Mouse (Mus musculus): ENCODE results near the gene Gabbr2. TPM values are rescaled to one million over a fixed set of nuclear protein-coding genes. Genes with fewer than 3 reads are reported as not detected.

The Gabbr2 gene
- polyA plus RNA-seq, 1 experiment from 2014 or later, result 0.11 TPM

GRCm38 (mm10) chr4:46860586-46860985, 131.1 kb downstream of the Gabbr2 start:
- 68% methylated on average over 6 of the region's 6 CpGs for WGBS

DNA sequence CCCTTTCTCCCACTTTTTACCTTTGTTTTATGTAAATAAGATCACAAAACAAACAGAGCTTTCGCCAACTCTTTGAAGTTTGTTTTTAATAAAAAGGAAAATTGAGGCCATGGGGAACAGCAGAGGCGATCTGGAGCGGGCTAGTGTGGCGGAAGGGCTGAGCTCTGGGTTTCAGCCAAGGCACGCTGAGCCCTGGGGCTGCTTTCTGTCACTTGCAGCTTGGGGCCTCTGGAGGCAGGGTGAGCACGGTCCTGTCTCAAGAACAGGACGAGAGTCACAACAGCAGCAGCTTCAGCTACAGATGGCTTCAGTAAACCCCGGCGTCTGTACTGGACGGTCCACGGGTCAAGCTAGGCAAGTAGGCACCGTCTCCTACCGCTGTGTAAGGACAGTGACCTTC, 132.8 kb downstream of the Gabbr2 start:
- Histone ChIP-seq H3K4me2 (replicated peaks; ENCODE audit: low read depth, low read length) (0 out of 2 replicates have a peak overlapping the region, but pooled peaks have one; percentile 4), H3K36me3 (ENCODE audit: insufficient read depth, low read length) (no peaks in the 10 kb centered on the region), H3K4me3 (ENCODE audit: low read length) (no peak overlapping the region), H3K9ac (replicated peaks; ENCODE audit: low read length) (no peak overlapping the region), H3K4me1 (ENCODE audit: insufficient read depth, low read length) (0 out of 2 replicates have a peak, but pooled peaks cover 6% of the 10 kb centered on the region), H3K27me3 (ENCODE audit: insufficient read depth, low read length) (no peaks in the 10 kb centered on the region), H3K27ac (ENCODE audit: low read length) (no peak overlapping the region), H3K9me3 (ENCODE audit: low read length) (no peaks in the 10 kb centered on the region)
- ATAC-seq (ENCODE audit: low FRiP score, low TSS enrichment), result peak; percentile 77; the same call in 1 of the 2 replicates
- WGBS, result 19% methylated on average over 13 of the region's 13 CpGs

More at GRCm38 (mm10) chr4:46860586-46860985, 131.1 kb downstream of the Gabbr2 start:
- no peaks in the 10 kb centered on the region for H3K36me3 ChIP-seq (ENCODE audit: insufficient read depth, low read length)
- no peak overlapping the region for H3K9ac ChIP-seq (replicated peaks; ENCODE audit: low read length)
- H3K27ac ChIP-seq (ENCODE audit: low read length), result no peak overlapping the region
- no peak overlapping the region for H3K4me3 ChIP-seq (ENCODE audit: low read length)
- H3K27me3 ChIP-seq (ENCODE audit: insufficient read depth, low read length), result no peaks in the 10 kb centered on the region
- H3K4me1 ChIP-seq (ENCODE audit: insufficient read depth, low read length), result 0 out of 2 replicates have a peak, but pooled peaks cover 6% of the 10 kb centered on the region
- no peaks in the 10 kb centered on the region for H3K9me3 ChIP-seq (ENCODE audit: low read length)
- H3K4me2 ChIP-seq (replicated peaks; ENCODE audit: low read depth, low read length), result no peak overlapping the region
- no peak for ATAC-seq (ENCODE audit: low FRiP score, low TSS enrichment)

- WGBS, result 89% methylated on average over 8 of the region's 8 CpGs
These were observed 135.5 kb downstream of the Gabbr2 start for GRCm38 (mm10) chr4:46856145-46856544.

GRCm38 (mm10) chr4:46854686-46855385, 136.8 kb downstream of the Gabbr2 start:
- Histone ChIP-seq H3K27me3 (ENCODE audit: insufficient read depth, low read length) (no peaks in the 10 kb centered on the region), H3K9ac (replicated peaks; ENCODE audit: low read length) (no peak overlapping the region), H3K4me2 (replicated peaks; ENCODE audit: low read depth, low read length) (no peak overlapping the region), H3K36me3 (ENCODE audit: insufficient read depth, low read length) (no peaks in the 10 kb centered on the region), H3K4me1 (ENCODE audit: insufficient read depth, low read length) (0 out of 2 replicates have a peak, but pooled peaks cover 6% of the 10 kb centered on the region), H3K27ac (ENCODE audit: low read length) (no peak overlapping the region), H3K4me3 (ENCODE audit: low read length) (no peak overlapping the region), H3K9me3 (ENCODE audit: low read length) (0 out of 2 replicates have a peak, but pooled peaks cover 4% of the 10 kb centered on the region)
- no peak for ATAC-seq (ENCODE audit: low FRiP score, low TSS enrichment)
- 58% methylated on average over 23 of the region's 23 CpGs for WGBS

More at GRCm38 (mm10) chr4:46856145-46856544, 135.5 kb downstream of the Gabbr2 start:
- Histone ChIP-seq H3K4me2 (replicated peaks; ENCODE audit: low read depth, low read length) (no peak overlapping the region), H3K27me3 (ENCODE audit: insufficient read depth, low read length) (no peaks in the 10 kb centered on the region), H3K36me3 (ENCODE audit: insufficient read depth, low read length) (no peaks in the 10 kb centered on the region), H3K9ac (replicated peaks; ENCODE audit: low read length) (no peak overlapping the region), H3K4me3 (ENCODE audit: low read length) (no peak overlapping the region), H3K27ac (ENCODE audit: low read length) (no peak overlapping the region), H3K9me3 (ENCODE audit: low read length) (no peaks in the 10 kb centered on the region), H3K4me1 (ENCODE audit: insufficient read depth, low read length) (0 out of 2 replicates have a peak, but pooled peaks cover 6% of the 10 kb centered on the region)
- no peak for ATAC-seq (ENCODE audit: low FRiP score, low TSS enrichment)

DNA sequence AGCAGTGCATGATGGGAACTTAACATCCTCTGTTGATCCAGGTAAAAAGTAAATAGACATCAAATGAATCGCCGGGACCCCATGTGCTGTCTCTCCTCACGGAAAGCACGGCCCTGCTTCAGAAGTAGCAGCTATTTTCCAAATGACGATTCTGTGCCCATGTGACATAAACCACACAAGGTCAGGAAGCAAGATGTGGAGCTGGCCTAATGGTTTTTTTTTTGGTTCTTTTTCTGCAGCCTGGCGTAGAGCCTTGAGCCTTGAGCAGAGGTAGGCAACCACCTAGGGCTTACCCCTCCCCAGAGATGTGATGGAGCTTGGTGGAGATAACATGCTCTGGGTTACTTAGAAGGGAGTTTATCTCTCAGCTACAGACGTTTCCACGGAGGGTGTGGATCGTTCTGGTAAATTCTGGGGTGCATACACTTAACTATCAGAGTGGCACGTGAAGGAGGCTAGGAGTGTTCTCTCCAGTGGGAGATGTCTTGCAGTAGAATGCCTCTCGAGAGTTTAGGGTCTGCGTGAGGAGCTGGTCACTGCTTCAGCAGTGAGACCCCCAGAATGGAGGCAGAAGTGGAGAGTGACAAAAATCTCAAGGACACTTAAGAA, 137.7 kb downstream of the Gabbr2 start:
- 84% methylated on average over 12 of the region's 12 CpGs for WGBS
- no peak overlapping the region for H3K4me3 ChIP-seq (ENCODE audit: low read length)

DNA sequence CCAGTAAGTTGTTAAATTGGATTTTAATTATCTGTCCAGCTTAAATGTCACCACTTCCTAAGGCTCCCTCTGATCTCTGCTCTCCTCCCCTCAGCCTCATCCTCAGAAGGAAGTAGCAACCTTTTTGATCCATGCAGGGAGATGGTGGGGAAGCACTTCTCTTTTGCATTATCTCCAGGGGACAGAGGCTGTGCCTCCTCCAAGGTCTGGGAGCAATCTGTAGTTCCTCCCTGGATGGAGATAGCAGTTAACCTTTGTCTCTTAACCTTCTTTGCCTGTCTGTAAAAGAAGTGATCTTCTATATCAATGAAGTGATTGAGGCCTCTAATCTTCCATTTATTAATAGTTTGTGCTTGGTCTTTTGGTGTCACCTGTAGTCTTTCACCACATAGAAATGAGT, 143.9 kb downstream of the Gabbr2 start:
- H3K4me3 ChIP-seq (ENCODE audit: low read length), result no peak overlapping the region
- no peak for ATAC-seq (ENCODE audit: low FRiP score, low TSS enrichment)
- no peaks in the 10 kb centered on the region for H3K36me3 ChIP-seq (ENCODE audit: insufficient read depth, low read length)
- no peak overlapping the region for H3K27ac ChIP-seq (ENCODE audit: low read length)
- 0 out of 2 replicates have a peak, but pooled peaks cover 4% of the 10 kb centered on the region for H3K9me3 ChIP-seq (ENCODE audit: low read length)
- H3K4me2 ChIP-seq (replicated peaks; ENCODE audit: low read depth, low read length), result no peak overlapping the region
- H3K4me1 ChIP-seq (ENCODE audit: insufficient read depth, low read length), result no peaks in the 10 kb centered on the region
- H3K27me3 ChIP-seq (ENCODE audit: insufficient read depth, low read length), result no peaks in the 10 kb centered on the region
- H3K9ac ChIP-seq (replicated peaks; ENCODE audit: low read length), result no peak overlapping the region

More for the DNA sequence above, 137.7 kb downstream of the Gabbr2 start:
- Histone ChIP-seq H3K9me3 (ENCODE audit: low read length) (0 out of 2 replicates have a peak, but pooled peaks cover 4% of the 10 kb centered on the region), H3K9ac (replicated peaks; ENCODE audit: low read length) (no peak overlapping the region), H3K4me2 (replicated peaks; ENCODE audit: low read depth, low read length) (no peak overlapping the region), H3K36me3 (ENCODE audit: insufficient read depth, low read length) (no peaks in the 10 kb centered on the region), H3K4me1 (ENCODE audit: insufficient read depth, low read length) (0 out of 2 replicates have a peak, but pooled peaks cover 3% of the 10 kb centered on the region), H3K27ac (ENCODE audit: low read length) (no peak overlapping the region), H3K27me3 (ENCODE audit: insufficient read depth, low read length) (no peaks in the 10 kb centered on the region)
- ATAC-seq (ENCODE audit: low FRiP score, low TSS enrichment), result no peak

GRCm38 (mm10) chr4:46846396-46846795, 145.3 kb downstream of the Gabbr2 start:
- WGBS, result 93% methylated on average over 10 of the region's 10 CpGs
- H3K4me2 ChIP-seq (replicated peaks; ENCODE audit: low read depth, low read length), result no peak overlapping the region
- no peaks in the 10 kb centered on the region for H3K27me3 ChIP-seq (ENCODE audit: insufficient read depth, low read length)
- no peaks in the 10 kb centered on the region for H3K36me3 ChIP-seq (ENCODE audit: insufficient read depth, low read length)
- no peak overlapping the region for H3K27ac ChIP-seq (ENCODE audit: low read length)
- no peak overlapping the region for H3K4me3 ChIP-seq (ENCODE audit: low read length)
- 0 out of 2 replicates have a peak, but pooled peaks cover 4% of the 10 kb centered on the region for H3K9me3 ChIP-seq (ENCODE audit: low read length)
- no peak overlapping the region for H3K9ac ChIP-seq (replicated peaks; ENCODE audit: low read length)
- no peaks in the 10 kb centered on the region for H3K4me1 ChIP-seq (ENCODE audit: insufficient read depth, low read length)
- no peak for ATAC-seq (ENCODE audit: low FRiP score, low TSS enrichment)

DNA sequence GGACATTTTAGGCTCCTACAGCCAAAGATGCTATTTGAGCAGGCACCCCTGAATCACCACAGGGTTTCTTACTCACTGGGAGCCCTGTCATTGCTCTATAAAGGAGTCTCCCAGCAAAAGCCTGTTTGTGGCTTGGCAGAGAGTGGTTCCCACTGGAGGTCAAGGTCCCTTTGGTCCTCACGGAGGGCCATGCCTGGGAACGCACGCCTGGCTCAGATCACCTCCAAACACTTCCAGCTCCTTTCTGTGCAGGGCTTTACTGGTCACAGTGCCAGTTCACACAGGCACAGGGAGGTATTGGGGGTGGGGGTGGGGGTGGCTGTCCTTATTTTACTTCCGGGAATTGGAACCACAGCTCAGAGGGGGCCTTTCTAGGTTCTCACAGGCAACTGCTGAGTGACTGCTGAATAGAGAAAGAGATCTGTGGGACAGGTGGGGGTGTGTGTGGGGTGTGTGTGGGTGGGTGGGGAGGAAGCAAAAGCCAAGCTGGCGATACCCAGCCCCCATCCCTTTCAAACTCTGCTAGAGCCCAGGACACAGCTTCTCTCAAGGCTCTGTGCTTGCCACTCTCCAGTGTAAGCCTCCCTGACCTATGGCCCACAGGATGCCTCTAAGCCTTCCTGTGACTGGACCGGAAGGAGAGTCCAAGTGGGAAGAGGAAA, 146.6 kb downstream of the Gabbr2 start:
- Histone ChIP-seq H3K36me3 (ENCODE audit: insufficient read depth, low read length) (no peaks in the 10 kb centered on the region), H3K9me3 (ENCODE audit: low read length) (no peaks in the 10 kb centered on the region), H3K9ac (replicated peaks; ENCODE audit: low read length) (no peak overlapping the region), H3K27me3 (ENCODE audit: insufficient read depth, low read length) (no peaks in the 10 kb centered on the region), H3K4me1 (ENCODE audit: insufficient read depth, low read length) (no peaks in the 10 kb centered on the region), H3K4me2 (replicated peaks; ENCODE audit: low read depth, low read length) (no peak overlapping the region), H3K4me3 (ENCODE audit: low read length) (no peak overlapping the region), H3K27ac (ENCODE audit: low read length) (no peak overlapping the region)
- WGBS, result 58% methylated on average over 6 of the region's 6 CpGs
- ATAC-seq (ENCODE audit: low FRiP score, low TSS enrichment), result no peak

- no peak overlapping the region for H3K4me2 ChIP-seq (replicated peaks; ENCODE audit: low read depth, low read length)
- WGBS, result 92% methylated on average over 5 of the region's 5 CpGs
- no peak overlapping the region for H3K9ac ChIP-seq (replicated peaks; ENCODE audit: low read length)
- H3K4me3 ChIP-seq (ENCODE audit: low read length), result no peak overlapping the region
- no peaks in the 10 kb centered on the region for H3K9me3 ChIP-seq (ENCODE audit: low read length)
- no peaks in the 10 kb centered on the region for H3K4me1 ChIP-seq (ENCODE audit: insufficient read depth, low read length)
- no peak for ATAC-seq (ENCODE audit: low FRiP score, low TSS enrichment)
- H3K27ac ChIP-seq (ENCODE audit: low read length), result no peak overlapping the region
- no peaks in the 10 kb centered on the region for H3K27me3 ChIP-seq (ENCODE audit: insufficient read depth, low read length)
- no peaks in the 10 kb centered on the region for H3K36me3 ChIP-seq (ENCODE audit: insufficient read depth, low read length)
These were observed 147.1 kb downstream of the Gabbr2 start for GRCm38 (mm10) chr4:46844567-46844966.
